Mouse (Mus musculus): ENCODE results near the gene St3gal5. TPM values are rescaled to one million over a fixed set of nuclear protein-coding genes. Genes with fewer than 3 reads are reported as not detected.

Gene St3gal5
- total RNA-seq, 2 experiments from 2014 or later, result 58.4 to 66.9 TPM

DNA sequence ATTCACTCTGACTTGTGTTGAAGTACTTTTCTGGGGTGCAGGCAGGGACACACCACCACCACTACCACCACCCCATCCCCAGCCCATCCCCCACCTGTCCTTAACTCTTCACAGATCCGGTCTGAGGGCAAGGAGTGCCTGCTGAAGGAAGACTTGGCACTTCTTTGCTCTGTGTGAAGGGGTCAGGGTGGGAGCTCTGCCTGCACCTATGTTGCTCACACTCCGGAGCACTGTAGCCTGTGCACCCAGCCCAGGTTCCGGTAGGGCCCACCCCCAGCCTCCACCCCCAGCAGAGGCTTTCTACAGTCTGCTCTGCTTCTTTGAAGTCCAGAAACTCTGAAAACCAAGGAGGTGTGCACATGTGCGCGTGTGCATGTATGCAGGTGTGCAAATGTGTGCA is 93.2 kb downstream of the St3gal5 start:
- intact Hi-C loops (cut with DNase I), result no loop called here
- no peak for DNase-seq

DNA sequence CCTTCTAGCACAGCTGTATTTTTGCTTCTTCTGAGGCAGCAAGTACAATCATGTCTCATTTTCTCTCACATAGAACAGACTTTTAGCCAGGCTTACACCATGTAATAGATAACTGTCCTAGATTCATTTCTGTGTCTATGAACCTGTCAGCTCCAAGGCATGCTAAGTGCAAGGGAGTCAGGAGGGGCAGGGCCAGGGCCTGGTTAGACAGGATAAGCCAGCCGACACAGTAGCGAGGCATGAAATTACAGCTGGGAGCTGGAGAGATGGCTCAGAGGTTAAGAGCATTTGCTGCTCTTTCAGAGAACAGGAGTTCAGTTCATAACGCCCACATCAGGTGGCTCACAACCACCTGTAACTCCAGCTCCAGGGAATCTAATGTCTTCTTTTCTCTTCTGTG is 99.3 kb downstream of the St3gal5 start:
- intact Hi-C loops (cut with DNase I), result no loop called here

DNA sequence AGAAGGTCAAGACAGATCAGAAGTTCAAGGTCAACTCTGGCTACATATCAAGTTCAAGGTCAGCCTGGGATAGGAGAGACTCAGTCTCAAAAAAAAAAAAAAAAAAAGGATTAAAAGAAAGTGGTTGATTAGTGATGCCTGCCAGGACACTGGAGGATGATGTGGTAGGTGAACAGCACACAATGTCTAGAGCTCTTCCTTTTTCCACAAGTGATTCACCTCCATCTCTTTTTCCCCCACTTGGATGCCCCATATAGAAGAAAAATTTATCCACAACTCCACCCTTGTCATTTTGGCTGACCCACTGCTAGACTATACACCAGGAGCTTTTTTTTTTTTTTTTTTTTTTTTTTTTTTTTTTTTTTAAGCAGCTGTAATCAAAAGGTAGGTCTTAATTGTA is 100.1 kb downstream of the St3gal5 start:
- DNase-seq, result no peak
- intact Hi-C loops (cut with DNase I), result no loop called here

More for the DNA sequence above, 99.3 kb downstream of the St3gal5 start:
- no peak for DNase-seq

DNA sequence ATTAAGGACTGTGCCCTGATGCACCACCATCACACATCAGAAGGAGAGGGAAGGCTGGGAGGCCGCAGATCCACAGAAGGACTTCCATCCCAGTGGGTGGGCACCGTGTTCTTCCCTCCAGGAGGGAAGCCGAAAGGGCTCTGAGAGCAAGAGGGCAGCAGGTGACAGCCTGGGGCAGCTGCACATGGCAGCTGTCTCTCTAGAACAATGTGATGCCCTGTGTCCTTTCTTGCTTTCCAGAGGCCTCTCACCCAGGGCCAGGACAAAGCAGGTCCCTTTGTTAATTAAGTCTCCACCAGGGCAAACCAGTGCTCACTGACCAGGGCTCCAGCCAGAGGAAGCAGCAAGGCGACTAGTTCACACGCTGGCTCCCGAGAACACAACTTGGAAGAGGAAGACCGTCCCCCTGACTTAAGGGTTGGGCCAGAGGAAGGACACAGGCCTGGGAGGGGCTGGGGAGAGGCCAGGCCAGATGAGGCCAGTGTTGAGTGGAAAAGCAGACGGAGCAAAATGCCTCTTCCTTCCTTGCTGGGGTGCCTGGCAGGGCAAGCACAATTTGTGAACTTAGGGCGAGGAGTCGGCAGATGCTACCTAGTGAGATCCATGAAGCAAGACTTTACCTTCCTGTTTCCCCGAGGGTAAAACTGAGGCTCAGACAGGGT is 103.3 kb downstream of the St3gal5 start:
- peak; percentile 57 to 64 for DNase-seq
- intact Hi-C loops (cut with DNase I), result no loop called here

DNA sequence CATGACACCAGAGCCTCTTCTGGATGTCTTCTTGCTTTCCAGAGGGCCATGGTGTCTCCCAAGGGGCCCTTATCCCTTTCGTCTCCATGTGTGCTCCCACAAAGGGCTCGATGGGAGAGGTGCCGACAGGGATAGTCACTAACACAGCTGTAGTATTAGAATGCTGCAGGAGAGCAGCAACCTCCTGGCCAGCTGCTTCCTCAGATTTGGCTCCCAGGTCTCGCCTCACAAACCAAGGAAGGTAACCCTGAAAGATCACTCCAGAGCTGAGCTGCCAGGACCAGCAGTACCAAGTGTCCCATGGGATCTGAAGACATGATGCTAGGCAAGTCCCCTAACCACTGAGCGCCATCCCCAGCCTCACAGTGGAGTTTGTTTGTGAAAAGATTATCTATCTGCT is 105.3 kb downstream of the St3gal5 start:
- peak in 1 of 2 experiments; percentile 3 for DNase-seq
- intact Hi-C loops (cut with DNase I), result no loop called here

DNA sequence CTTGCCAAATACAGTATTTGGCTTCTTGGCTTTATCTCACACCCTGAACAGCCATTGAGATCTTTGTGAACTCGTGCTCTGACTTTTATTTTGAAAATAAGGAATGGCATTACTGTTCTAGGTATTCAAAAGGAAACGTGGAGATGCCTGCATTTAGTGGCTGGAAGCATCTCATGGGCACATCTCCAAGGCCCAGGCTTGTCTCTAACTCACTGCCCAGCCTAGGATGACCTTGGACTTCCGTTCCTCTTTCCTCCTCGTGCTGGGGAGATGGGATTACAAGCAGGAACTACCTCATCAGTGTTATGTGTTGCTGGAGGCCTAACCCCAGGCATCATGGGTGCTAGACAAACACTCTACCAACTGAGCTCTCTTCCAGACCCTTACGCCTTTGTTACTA is 105.9 kb downstream of the St3gal5 start:
- DNase-seq, result no peak
- intact Hi-C loops (cut with DNase I), result no loop called here

Other genes with a start within 250 kb of the St3gal5 start
- 100 to 1,000 TPM; 118 to 133 TPM for gene Ptcd3, start 188.8 kb upstream of the St3gal5 start, total RNA-seq (2021)
- 10 to 100 TPM; 44.5 to 51.4 TPM for gene Polr1a, start 188.5 kb upstream of the St3gal5 start, total RNA-seq (2021)
- 10 to 100 TPM in 1 of 2 experiments, 1 to 10 TPM in 1; 10.0 to 11.4 TPM for gene Atoh8, start 138.0 kb downstream of the St3gal5 start, total RNA-seq (2021)
- not detected for gene Sftpb, start 207.0 kb downstream of the St3gal5 start, total RNA-seq (2021)
- 10 to 100 TPM; 14.7 to 16.6 TPM for gene Usp39, start 247.6 kb downstream of the St3gal5 start, total RNA-seq (2021)
- 10 to 100 TPM in 1 of 2 experiments, 1 to 10 TPM in 1; 9.8 to 11.3 TPM for gene 0610030E20Rik, start 249.7 kb downstream of the St3gal5 start, total RNA-seq (2021)

Data from heart, postnatal 36 days (tissue).